Mouse (Mus musculus) thymus, adult 2 months (tissue): ENCODE data around the gene Ephx1.

Experiments
- CTCF ChIP-seq: fragments of 200-500 bp; IDR thresholded peaks from 2 replicates; pipeline ENCODE4 v1.5.1; 2012; ENCODE audit warnings: mild to moderate bottlenecking, control low read depth, low read length, moderate library complexity, borderline replicate concordance; ENCODE audit not compliant: control insufficient read depth, poor library complexity, insufficient read depth; ENCODE audit errors: extremely low read depth
- POLR2A ChIP-seq: fragments of 200-500 bp; IDR thresholded peaks from 2 replicates; pipeline ENCODE4 v1.6.1; 2012; ENCODE audit warnings: mild to moderate bottlenecking, low read length, control low read depth, moderate library complexity; ENCODE audit not compliant: control insufficient read depth, poor library complexity, insufficient read depth; ENCODE audit errors: extremely low read depth

DNA sequence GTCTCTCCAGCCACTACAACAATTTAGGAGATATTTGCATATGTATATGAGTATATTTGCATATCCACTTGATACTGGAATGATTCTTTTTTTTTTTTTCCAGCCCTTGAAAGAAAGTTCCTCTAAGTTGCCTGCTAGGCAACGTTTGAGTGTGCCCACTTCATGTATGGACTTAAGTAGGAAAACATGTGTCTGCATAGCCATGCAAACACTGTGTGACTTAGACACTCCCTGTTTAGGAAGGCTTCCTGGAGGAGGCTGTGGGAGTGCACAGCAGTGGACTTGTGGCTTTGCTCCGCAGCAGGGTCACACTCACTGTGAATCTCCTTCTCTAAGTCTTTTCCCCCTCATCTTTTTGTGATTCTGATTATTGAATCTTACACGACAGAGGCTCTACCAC, 61.9 kb downstream of the Ephx1 start:
- TF ChIP-seq POLR2A, result no peak
- TF ChIP-seq CTCF, result no peak
